Mouse (Mus musculus) c-Kit-positive CD71-negative TER-119-negative erythroid progenitor cells, embryonic 14.5 days (primary cell): ENCODE data around the gene Ifi35.
"Not testable (repeated sequence)": the region's sequence is repeated elsewhere in the genome, so short reads cannot be mapped to it uniquely, and the experiment has no call there.

Experiments
- DNase-seq: peaks from one replicate; pipeline ENCODE4 v3.0.0-alpha.2; 2013; ENCODE audit warnings: low read depth

The Ifi35 gene

DNA sequence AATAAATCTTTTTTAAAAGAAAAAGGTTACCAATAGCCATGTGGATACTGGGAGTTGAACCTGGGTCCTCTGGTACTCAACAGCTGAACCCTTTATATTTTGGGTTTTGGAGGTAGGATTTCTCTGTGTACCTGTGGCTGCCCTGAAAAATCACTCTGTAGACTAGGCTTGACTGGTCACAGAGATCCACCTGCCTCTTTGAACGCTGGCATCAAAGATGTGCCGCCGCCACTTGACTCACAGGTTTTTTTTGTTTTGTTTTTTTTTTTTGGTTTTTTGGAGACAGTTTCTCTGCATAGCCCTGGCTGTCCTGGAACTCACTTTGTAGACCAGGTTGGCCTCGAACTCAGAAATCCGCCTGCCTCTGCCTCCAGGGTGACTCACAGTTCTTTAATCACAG lies 421 bp upstream of the Ifi35 start:
- DNase-seq = no peak

DNA sequence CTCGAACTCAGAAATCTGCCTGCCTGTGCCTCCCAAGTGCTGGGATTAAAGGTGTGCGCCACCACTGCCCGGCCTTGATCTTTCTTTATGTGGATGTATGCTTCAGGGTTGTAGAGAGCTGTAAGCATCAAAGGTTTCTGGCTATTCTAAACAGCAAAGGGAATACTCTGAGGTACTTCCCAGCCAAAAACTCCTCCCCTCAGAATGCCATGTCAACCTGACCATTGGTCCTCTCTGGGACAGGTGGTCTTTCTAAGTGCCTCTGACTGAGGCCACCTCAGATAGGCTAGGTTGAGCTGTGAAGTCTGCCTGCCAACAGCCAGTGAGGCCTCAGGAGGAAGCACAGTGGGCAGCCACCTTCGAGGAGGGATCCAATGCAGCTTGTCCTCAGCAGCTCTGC lies 692 bp downstream of the Ifi35 start:
- DNase-seq = no peak

DNA sequence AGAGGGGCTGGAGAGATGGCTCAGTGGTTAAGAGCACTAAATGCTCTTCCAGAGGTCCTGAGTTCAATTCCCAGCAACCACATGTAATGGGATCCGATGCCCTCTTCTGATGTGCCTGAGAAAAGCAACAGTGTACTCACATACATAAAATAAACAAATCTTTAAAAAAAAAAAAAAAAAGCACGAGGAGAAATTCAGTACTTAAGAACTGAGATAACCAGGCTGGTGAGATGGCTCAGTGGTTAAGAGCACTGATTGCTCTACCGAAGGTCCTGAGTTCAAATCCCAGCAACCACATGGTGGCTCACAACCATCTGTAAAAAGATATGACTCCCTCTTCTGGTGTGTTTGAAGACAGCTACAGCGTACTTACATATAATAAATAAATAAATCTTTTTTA lies 1.4 kb downstream of the Ifi35 start:
- DNase-seq = not testable (repeated sequence)

DNA sequence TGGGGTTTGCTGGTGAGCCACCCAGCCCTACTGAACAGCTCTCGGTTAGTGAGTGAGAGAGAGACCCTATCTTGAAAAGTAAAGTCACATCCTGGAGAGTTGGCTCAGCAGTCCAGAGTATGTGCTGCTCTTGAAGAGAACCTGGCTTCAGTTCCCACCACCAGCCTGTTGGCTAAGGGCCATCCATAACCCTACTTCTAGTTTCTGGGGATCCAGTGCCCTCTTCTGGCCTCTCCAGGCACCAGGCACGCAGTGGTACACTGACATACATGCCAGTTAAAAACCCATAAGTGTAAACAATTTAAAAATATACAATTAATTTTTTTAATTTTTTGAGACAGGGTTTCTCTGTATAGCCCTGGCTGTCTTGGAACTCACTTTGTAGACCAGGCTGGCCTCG lies 2.2 kb downstream of the Ifi35 start:
- no peak for DNase-seq

DNA sequence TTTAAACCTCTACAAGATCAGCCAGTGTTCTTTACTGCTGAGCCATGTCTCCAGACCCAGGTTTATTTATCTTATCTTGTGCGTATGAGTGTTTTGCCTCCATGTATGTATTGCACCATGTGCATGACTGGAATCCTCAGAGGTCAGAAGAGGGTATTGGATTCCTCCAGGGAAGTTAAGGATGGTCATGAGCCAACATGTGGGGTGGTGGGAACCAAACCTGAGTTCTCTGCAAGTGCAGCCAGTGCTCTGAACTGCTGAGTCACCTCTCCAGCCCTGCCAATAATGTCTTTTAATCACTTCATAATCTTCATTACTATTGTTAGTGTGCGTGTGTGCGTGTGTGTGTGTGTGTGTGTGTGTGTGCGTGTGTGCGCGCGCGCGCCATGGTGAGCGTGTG lies 3.3 kb downstream of the Ifi35 start:
- DNase-seq = no peak

DNA sequence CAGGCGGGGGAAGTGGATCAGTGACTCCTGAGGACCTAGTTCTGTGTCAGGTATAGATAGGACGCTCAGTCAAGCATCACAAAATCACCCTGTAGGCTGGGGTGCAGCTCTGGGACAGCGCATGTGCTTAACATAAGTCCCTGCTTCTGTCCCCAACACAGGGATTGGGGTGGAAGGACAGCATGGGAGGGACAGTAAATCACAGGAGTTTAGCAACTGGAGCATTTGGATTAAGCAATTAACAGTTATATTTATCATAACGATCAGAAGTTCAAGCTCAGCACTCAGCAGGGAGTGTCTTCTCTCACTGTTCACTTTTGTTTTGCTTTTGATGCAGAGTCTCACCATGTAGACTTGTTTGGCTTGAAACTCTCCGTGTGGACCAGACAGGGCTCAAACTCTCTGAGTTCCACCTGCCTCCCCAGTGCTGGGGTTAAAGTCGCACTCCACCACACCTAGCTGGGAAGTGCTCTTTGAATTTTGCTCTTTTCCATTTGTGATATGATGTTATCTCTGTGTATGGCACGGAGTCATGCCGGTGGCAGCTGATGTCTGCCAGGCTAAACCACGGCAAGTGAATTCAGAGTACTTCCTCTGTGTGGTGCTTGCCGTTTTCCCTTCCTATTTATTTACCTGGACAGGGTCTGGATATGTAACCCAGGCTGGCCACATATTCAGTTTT lies 4.0 kb downstream of the Ifi35 start:
- no peak for DNase-seq

DNA sequence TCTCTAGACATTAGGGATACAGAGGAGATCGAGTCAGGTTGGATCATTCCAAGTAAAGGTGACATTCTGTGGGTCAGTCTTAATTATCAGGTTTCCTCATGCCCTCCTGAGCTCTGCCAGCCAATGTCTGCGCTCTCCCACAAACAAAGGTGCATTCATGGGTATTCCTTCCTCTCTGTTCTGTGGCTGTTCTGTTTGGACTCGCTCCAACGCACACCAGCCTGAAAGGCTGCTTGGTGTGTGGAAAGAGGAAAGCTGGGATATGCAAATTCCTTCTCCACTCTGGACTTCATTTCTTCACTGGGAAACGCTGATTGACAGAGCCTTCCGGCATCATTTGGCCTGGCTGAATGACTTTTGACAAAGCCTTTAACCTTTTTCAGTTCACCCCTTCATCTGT lies 6.5 kb downstream of the Ifi35 start:
- no peak for DNase-seq

DNA sequence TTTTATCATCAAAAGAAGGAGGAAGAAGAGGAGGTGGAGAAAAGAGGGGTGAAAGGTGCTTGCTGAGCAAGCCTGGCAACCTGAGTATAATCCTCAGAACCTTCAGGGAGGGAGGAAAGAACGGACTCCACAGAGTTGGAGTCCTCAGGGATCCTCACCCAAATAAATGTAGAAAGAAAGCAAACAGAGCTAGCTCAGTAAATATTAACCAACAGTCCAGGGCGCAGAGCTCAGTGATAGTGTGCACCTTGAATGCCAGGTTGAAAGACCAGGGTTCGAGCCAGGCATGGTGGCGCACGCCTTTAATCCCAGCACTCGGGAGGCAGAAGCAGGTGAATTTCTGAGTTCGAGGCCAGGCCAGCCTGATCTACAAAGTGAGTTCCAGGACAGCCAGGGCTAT lies 7.4 kb downstream of the Ifi35 start:
- no peak for DNase-seq

DNA sequence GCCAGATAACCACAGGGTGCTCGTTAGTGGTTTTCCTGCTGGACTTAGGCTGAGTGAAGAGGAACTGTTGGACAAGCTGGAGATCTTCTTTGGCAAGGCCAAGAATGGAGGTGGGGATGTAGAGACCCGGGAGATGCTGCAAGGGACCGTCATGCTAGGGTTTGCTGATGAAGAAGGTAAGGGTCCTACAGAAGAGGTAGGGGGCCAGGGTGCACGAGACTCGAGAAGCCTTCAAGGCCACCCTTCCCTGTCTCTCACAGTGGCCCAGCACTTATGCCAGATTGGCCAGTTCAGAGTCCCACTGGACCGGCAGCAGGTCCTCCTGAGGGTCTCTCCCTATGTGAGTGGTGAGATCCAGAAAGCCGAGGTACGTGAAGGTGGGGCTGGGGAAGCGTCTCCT lies 9.4 kb downstream of the Ifi35 start:
- no peak for DNase-seq

DNA sequence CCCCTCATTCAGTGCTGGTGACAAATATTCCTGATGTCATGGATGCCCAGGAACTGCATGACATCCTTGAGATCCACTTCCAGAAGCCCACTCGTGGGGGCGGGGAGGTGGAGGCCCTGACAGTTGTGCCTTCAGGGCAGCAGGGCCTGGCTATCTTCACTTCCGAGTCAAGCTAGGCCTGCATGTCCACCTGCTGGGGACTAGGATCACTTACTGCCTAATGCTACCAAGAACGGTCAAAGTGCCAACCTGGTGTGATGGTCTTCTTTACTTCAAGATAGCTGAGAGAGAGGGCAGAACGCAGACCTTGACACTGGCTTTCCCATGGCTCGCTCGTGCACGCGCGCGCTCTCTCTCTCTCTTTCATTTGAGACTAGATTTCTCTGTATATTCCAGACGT lies 10.0 kb downstream of the Ifi35 start:
- DNase-seq = no peak

DNA sequence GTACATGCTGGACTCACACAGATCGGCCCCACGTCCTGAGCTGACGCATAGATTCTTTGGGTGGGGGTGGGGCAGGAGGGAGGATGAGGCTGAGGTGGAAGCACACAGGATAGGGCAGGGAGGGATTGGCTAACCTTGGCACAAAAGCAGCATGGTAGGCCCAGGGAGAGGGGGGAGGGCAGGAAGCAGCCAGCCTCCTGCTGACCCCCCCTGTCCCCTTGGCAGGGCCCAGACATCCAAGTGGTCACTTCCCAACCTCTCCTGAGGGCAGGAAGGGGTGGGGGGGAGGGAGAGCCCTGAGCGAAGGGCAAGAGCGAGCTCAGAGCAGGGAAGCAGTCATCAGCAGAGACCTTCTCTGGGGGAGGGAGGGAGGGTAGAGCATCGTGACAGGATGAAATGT lies 11.5 kb downstream of the Ifi35 start:
- no peak for DNase-seq

DNA sequence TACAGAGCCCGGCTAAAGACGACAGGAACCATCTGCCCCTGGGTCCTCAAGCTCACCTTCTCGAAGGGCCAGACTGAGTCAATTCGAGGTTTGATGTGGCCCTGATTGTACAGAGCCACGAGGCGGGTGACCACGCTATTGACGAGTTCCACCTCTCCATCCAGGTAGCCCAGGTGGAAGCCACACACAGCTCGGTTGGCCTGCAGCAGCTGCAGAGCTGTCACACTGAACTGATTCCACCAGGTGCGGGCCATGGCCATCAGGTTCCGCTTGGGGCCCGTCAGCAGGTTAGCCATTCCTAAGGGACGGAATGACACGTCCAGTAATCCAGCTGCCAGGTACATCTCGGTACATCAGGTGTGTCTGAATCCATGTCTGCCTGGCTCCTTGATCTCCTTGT lies 12.1 kb downstream of the Ifi35 start:
- DNase-seq = no peak

DNA sequence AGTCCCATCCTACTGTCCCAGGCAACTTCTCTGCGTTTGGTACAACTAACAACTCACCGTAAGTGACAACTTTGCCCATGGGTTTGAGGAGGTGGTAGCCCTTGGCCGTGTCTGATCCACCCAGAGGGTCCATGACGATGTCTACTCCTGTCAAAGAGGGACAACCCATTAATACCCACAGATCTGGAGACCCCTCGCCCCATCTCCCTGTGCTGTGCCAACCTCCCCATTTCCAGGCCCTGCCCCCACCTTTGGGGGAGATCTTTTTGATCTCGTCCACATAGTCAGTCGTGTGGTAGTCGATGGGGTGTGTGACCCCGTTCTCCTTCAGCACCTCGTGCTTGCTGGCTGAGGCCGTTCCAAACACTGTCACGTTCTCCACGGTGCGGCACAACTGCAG lies 13.9 kb downstream of the Ifi35 start:
- DNase-seq = no peak

DNA sequence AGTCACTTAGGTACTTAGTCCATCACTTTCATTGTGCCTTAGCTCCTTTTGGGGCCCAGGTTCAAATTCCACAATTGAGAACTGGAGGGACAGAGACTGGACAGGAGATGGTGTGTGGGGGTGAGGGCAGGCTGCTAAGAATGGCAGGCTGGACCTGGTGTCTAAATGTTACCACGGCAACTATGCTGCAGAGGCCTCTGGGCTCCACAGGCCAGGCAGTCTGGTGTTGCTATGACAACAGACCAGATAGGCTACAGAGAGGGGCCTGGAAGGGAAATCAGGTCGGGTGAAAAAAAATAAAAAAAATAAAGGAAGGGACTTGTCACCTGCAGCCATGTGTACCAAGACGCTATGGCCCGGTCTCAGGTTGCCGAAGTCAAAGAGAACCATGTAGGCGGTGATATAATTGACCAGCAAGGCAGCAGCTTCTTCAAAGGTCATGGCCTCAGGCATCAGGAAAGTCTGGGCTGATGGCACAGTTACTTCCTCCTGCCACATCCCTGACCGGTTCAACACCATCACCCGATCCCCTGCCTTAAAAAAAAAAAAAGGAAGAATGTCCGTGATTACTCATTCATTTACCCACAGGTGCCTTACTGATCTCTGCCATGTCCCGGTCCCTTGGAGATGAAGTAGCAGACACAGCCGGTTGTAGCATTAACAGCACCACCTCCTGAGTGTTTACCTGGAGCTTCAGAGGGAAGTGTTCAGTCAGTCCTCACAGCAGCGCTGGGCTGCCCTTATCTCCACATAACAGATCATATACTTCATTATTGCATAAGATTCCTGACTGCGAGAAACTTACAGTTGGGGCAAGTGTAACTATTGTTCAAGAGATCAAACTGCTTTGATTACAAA lies 14.6 kb downstream of the Ifi35 start:
- no peak for DNase-seq

DNA sequence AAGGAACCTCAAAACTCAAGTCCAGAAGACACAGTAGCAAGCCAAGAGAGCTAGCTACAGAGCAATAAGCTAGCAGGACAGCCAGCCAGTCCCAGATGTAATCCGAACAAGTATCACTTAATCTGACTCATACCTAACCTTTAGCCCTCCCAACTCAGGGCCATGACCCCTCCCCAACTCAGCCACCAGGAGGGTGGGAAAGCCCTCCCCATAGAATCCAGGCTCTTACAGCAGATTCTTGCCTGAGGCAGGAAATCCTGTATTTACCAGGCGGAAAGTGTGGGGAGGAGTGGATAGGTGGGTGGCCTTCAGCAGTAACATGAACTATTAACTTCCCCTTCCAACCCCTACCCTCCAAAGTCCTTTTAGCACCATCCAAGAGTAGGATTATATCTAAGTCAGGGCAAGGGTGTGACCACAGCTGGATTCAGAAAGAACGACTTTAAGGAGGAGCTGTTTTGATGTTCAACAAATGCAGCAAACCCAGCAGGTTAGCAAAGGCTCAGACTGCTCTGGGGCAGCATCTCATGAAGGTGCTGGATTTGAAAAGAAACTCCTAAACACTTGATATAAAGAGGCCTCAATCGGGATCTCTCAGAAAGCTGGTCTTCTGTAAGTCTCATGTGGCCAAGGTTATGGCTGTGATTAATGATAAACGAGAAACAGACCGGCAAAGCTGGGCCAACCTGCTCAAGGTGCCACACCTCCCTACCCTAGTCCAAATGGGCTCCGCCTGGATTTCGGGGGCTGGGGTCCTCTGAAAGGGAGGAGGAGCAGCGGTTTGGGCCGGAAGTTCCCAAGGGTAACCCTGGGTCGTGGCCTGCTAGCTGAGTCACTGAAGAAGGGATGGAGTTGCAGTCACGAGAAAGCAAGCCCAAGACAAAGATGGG lies 16.2 kb downstream of the Ifi35 start, which contains the start of gene Rnd2:
Gene Rnd2, plus strand, starts transcription at position 789 of the 890 bp plus-strand sequence.
- DNase-seq = no peak

DNA sequence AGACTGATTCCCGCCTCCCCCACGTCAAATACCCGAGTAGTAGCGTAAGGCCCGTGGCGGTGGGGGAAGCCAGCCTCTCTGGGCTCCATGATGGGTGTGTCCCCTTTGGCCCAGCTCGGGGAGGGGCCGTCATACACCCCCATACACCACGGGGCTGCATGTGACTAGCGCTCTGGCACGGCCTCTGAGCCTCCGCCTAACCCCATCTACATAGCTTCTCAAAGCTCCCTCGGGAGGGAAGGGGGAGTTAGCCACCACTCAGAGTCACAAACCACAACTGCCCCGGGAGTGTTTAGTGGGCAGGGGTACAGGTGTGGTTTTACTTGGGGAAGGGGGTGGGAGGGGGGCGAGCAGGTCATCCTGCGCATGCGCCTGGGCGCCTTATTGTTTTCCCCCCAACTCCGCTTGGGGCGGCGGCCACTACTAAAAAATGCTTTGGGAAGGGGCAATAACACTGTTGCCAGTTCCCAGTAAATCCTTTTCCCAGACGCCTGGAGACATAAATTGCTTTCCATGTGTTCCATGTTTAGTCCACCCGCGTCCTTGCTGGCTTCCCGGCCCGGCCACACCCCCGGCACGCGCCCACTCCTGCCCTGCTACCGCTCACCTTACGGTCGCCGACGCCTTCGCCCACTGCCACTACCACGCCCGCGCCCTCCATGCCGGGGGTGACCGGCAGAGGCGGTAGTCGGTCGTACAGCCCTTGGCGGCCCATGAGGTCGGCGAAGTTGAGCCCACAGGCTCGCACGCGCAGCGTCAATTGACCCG lies 17.1 kb downstream of the Ifi35 start:
- DNase-seq = no peak

DNA sequence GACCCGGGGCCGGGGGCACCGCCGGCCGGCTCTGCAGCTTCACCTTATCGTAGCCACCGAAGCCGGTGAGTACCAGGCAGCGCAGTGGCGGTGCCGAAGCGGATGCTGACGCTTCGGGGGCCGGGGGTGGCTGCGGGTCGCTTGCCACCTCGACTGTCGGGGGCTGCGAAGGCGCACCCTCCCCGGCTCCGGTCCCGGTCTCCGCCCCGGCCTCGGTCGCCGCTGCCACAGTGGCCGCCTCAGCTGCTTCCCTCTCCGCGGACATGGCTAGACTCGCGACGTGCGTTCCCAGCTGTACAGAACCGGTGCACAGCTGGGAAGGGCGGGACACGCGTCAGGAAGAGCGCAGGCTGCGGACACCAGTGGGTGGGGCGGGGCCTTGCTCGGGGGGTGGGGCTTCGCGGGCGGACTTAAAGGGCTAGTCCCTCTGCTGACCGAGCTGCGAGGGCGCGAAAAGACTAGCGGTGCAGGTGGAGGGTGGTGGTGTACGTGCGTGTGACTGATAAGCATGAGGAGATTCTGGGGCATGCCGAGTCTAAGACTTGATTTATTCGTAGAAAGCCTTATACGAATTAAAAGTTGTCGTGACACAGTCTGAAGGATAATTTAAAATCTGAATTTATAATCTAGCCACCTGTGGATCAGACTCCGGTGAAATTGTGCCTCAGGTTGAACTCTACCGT lies 17.8 kb downstream of the Ifi35 start, which contains the start of gene Vat1:
Gene Vat1, minus strand, starts transcription at position 362 of the 683 bp plus-strand sequence.
- no peak for DNase-seq

DNA sequence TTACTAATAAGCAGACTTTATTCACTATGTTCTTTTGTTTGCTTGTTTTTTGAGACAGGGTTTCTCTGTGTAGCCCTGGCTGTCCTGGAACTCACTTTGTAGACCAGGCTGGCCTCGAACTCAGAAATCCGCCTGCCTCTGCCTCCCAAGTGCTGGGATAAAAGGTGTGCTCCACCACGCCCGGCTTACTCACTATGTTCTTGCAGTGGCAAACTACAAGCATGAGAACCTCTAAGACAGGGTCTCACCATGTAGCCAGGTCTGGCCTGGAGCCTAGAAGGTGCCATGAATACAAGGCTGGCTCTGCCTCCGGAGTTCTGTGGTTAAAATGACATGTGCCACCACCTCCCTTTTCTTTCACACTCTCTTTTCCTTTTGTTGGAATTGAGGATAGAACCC lies 18.3 kb downstream of the Ifi35 start:
- DNase-seq = not testable (repeated sequence)

DNA sequence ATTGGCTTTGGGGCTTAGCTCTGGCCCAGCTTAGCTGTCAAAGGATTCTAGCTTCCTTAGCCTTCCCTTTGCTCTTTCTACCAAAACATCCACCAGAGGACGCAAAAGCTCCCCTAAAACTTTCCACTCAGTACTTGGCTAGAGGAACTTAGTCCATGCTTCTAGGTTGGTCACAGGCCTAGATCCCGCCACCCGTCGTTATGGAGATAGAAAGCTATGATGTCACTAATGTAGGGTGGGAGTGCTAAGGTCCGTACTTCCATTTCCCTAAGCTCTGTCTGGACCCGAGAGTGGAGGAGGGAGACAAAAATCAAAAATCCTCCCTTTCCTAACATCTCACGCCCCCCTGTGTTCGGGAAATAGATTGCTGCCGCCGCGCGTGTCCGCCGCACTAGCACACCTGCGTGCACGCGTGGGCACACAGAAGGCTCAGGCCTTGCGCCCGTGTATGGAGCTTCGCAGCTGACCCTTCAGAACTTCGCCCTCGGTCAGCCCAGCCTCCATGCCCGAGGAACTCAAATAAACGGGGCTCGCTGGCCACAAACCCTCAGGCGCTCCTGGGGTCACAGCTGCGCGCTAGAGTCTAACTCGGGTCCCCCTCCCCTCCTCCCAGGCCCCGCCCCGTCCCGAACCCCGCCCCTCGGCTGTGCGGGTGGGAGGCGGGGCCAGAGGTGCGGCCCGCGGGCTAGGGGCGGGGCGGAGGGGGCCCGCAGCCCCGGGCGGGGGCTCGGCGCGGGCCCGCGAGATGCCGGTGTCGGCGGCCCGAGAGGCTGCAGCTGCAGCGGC lies 19.5 kb downstream of the Ifi35 start:
- no peak for DNase-seq

DNA sequence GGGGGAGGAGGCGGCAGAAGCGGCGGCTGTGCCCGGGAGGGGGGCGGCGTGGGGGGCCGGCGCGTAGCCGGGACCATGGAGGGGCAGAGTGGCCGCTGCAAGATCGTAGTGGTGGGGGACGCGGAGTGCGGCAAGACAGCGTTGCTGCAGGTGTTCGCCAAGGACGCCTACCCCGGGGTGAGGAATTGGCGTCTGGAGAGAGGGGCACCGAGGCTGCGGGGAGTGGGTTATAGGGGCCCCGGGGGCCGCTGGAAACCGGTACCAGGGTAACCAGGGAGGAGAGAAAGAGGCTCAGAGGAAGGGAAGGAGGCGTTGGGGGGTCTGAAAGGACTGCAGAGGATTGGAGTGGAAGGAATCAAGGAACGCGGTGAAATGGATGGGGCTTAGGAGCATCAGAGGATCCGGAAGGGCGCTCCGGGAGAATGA lies 20.1 kb downstream of the Ifi35 start:
- no peak for DNase-seq
